In genomic region chr16:4938461-4938860, GRCm38 (mm10) we compare ENCODE assay signal across 8 mouse cellular contexts. TPM values are rescaled to one million over a fixed set of nuclear protein-coding genes. Genes with fewer than 3 reads are reported as not detected.
DNase-seq lines count a peak whose midpoint lies in the region; ATAC-seq and TF ChIP-seq lines count a peak whose summit lies in the region.

Nudt16l1 (plus strand) TSS chr16:4938761.

- H3K9ac ChIP-seq in liver, adult 2 months (ENCODE audit: low read depth, low read length): peak within 1 kb of the TSS; percentile 81
- peak within 1 kb of the TSS; percentile 92 for H3K9ac ChIP-seq in heart, embryonic 14.5 days (ENCODE audit: low read length)

- no peak for DNase-seq in liver, adult 2 months (ENCODE audit: extremely low read depth, low read depth, low spot score)
- DNase-seq in liver: no peak
- no peak for DNase-seq in left cerebral cortex, postnatal 14 days (ENCODE audit: low spot score in 2 of 2)
- DNase-seq in right cerebral cortex, adult 2 months (ENCODE audit: low spot score in 2 of 2): no peak
- DNase-seq in kidney, adult 18-20 months: no peak

- peaks cover 11% of the 10 kb centered on the region; the same call in 1 of the 2 replicates for H3K36me3 ChIP-seq in liver, adult 2 months (ENCODE audit: control insufficient read depth, insufficient read depth, low read length)
- H3K36me3 ChIP-seq in heart, embryonic 14.5 days (ENCODE audit: control insufficient read depth, insufficient read depth, low read length): peaks cover 84% of the 10 kb centered on the region
- H3K36me3 ChIP-seq in myocyte (ENCODE audit: control insufficient read depth, insufficient read depth): peaks cover 24% of the 10 kb centered on the region

- peak within 1 kb of the TSS; percentile 89 for H3K4me2 ChIP-seq in heart, embryonic 14.5 days (ENCODE audit: low read length)
- peak within 1 kb of the TSS; percentile 73 for H3K4me2 ChIP-seq in myocyte (ENCODE audit: low read depth)

- no peaks in the 10 kb centered on the region for H3K9me3 ChIP-seq in heart, embryonic 14.5 days (ENCODE audit: control insufficient read depth, low read length)

- H3ac ChIP-seq in myocyte (ENCODE audit: control insufficient read depth, insufficient read length): peak within 1 kb of the TSS; percentile 35

- no peak for ATAC-seq in heart, embryonic 14.5 days (ENCODE audit: insufficient number of reproducible peaks, insufficient read depth, low FRiP score, low read depth)

- peak within 1 kb of the TSS; percentile 79 for H3K4me3 ChIP-seq in liver, adult 2 months (ENCODE audit: insufficient read depth, low read depth, low read length)
- peak within 1 kb of the TSS; percentile 95 for H3K4me3 ChIP-seq in cortical plate, adult 2 months (ENCODE audit: insufficient read depth, low read length)
- H3K4me3 ChIP-seq in heart, embryonic 14.5 days (ENCODE audit: control insufficient read depth in 1 of 2, insufficient read depth in 1 of 2, low read depth in 1 of 2, low read length in 2 of 2): peak within 1 kb of the TSS; percentile 78 to 88
- H3K4me3 ChIP-seq in myocyte: peak within 1 kb of the TSS; percentile 87

- TF ChIP-seq CTCF in liver, adult 2 months (IDR thresholded peaks at IDR 0.05; ENCODE audit: low read depth, low read length): no peak
- no peak for TF ChIP-seq CTCF in cortical plate, adult 2 months (IDR thresholded peaks at IDR 0.05; ENCODE audit: extremely low read depth, insufficient read depth, low read length)

- H3K79me2 ChIP-seq in liver, adult 2 months (ENCODE audit: control insufficient read depth, insufficient read depth, low read length): no peaks in the 10 kb centered on the region
- H3K79me2 ChIP-seq in myocyte (ENCODE audit: control insufficient read depth, insufficient read depth): peaks cover 7% of the 10 kb centered on the region

- H3K27me3 ChIP-seq in liver, adult 2 months (ENCODE audit: control insufficient read depth, insufficient read depth, low read length): no peaks in the 10 kb centered on the region
- no peaks in the 10 kb centered on the region for H3K27me3 ChIP-seq in heart, embryonic 14.5 days (ENCODE audit: control insufficient read depth, insufficient read depth, low read length)
- H3K27me3 ChIP-seq in myocyte (ENCODE audit: control insufficient read depth, insufficient read depth, insufficient read length): no peaks in the 10 kb centered on the region

- peaks cover 5% of the 10 kb centered on the region for H3K4me1 ChIP-seq in liver, adult 2 months (ENCODE audit: control insufficient read depth, insufficient read depth, low read length)
- peaks cover 14% of the 10 kb centered on the region for H3K4me1 ChIP-seq in cortical plate, adult 2 months (ENCODE audit: control insufficient read depth, insufficient read depth, low read length)
- H3K4me1 ChIP-seq in heart, embryonic 14.5 days (ENCODE audit: control insufficient read depth in 2 of 2, insufficient read depth in 2 of 2, low read length in 2 of 2): peaks cover 4 to 24% of the 10 kb centered on the region in 2 experiments; a peak in 3 of 4 replicates

- TF ChIP-seq POLR2A in liver, adult 2 months (IDR thresholded peaks at IDR 0.05; ENCODE audit: extremely low read depth, insufficient read depth, low read length): no peak
- no peak for TF ChIP-seq POLR2A in cortical plate, adult 2 months (IDR thresholded peaks at IDR 0.05; ENCODE audit: extremely low read depth, insufficient read depth, low read length)
- no peak for TF ChIP-seq POLR2A in myocyte (IDR thresholded peaks at IDR 0.05; ENCODE audit: insufficient read length, low read depth)

- WGBS in liver, adult 2 months: 4% methylated on average over 2 of the region's 2 CpGs
- 0% methylated on average over 2 of the region's 2 CpGs for WGBS in heart, embryonic 14.5 days

- peak within 1 kb of the TSS; percentile 49 for H3K27ac ChIP-seq in liver, adult 2 months (replicated peaks; ENCODE audit: insufficient read depth, low read depth, low read length)
- peak within 1 kb of the TSS; percentile 89 for H3K27ac ChIP-seq in cortical plate, adult 2 months (ENCODE audit: insufficient read depth, low read length)
- H3K27ac ChIP-seq in heart, embryonic 14.5 days (replicated peaks in 1 of 2; ENCODE audit: control insufficient read depth in 1 of 2, insufficient read depth in 1 of 2, low read depth in 2 of 2, low read length in 2 of 2): peak within 1 kb of the TSS; percentile 73 to 82

- intact Hi-C loops in left cerebral cortex, postnatal 14 days (cut with DNase I): no loop called here

TF ChIP-seq in myocyte, 11 proteins besides CTCF, POLR2A, EP300 and RAD21:
- TF ChIP-seq E2F4 (IDR thresholded peaks at IDR 0.05; ENCODE audit: insufficient read depth) (no peak), TCF3 (IDR thresholded peaks at IDR 0.05; ENCODE audit: insufficient read length, low read depth) (no peak), CEBPB (IDR thresholded peaks at IDR 0.05; ENCODE audit: insufficient read depth, poor library complexity, severe bottlenecking) (no peak), MYOD1 (IDR thresholded peaks at IDR 0.05; ENCODE audit: control insufficient read depth in 1 of 3, insufficient read length in 2 of 3, low read depth in 2 of 3) (no peak), MYOG (IDR thresholded peaks at IDR 0.05; ENCODE audit: control insufficient read depth in 1 of 3, insufficient read depth in 1 of 3, insufficient read length in 2 of 3, low read depth in 2 of 3) (no peak), USF1 (IDR thresholded peaks at IDR 0.05; ENCODE audit: low read depth) (no peak), MAX (IDR thresholded peaks at IDR 0.05; ENCODE audit: low read depth) (no peak), REST (IDR thresholded peaks at IDR 0.05; ENCODE audit: insufficient read depth, insufficient read length) (no peak)

RNA-seq across cellular contexts. Expression of gene Nudt16l1, which starts in this region (rescaled TPM):
- total RNA-seq in liver, adult 2 months (2014; rRNA removed): 12.2 and 16.2 TPM in 2 replicates
- 53.5 and 57.0 TPM in 2 replicates for polyA plus RNA-seq in liver, adult 2 months (2012; rRNA removed)
- 102 and 104 TPM in 2 replicates for polyA plus RNA-seq in cortical plate, adult 2 months (2012; rRNA removed)
- 126 and 128 TPM in 2 replicates for polyA plus RNA-seq in heart, embryonic 14.5 days (2014; fragmentation: Nextera tagmentation; extraction: Ambion mirVana)
- total RNA-seq in left cerebral cortex, postnatal 14 days (2021): 10 to 100 TPM; 66.7 to 70.3 TPM
- polyA plus RNA-seq in myocyte (2012; fragmentation: generic; extraction: Trizol): 46.1 TPM
